Mouse (Mus musculus): Measurements from ENCODE around the gene Kcna5. TPM values are rescaled to one million over a fixed set of nuclear protein-coding genes. Genes with fewer than 3 reads are reported as not detected.
A peak's percentile ranks its signal among the peaks of the same experiment; 100 is the strongest.

Kcna5 gene
- polyA plus RNA-seq, 1 experiment from 2014 or later: 2.8 TPM

DNA sequence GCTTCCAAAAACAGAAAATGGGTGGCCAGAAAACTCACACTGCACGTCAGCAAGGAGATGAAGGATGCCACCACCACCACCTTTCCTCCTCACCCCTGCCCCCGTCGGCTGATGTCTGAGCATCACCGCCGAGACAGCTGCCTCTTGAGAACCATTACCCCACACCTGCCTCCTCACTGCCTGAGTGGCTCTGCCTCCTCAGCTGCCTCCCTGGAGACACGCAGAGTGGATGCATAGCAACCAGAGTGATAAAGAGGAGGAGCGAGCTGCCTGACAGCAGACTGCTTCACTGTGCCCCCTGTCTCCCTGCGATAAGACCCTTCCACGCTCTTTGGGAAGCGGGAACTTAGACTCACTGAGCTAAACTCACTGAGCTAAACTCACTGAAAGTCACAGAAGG is 20.5 kb downstream of the Kcna5 start:
- no peak overlapping the region for H3K27ac ChIP-seq (ENCODE audit: low read length)
- 10% methylated on average over 10 of the region's 10 CpGs for WGBS
- H3K4me1 ChIP-seq (replicated peaks; ENCODE audit: control insufficient read depth, insufficient read depth, low read length): no peaks in the 10 kb centered on the region
- no peaks in the 10 kb centered on the region for H3K36me3 ChIP-seq (ENCODE audit: control insufficient read depth, insufficient read depth, low read length)
- H3K9ac ChIP-seq (ENCODE audit: low read length): no peak overlapping the region
- H3K27me3 ChIP-seq (ENCODE audit: control insufficient read depth, insufficient read depth, low read depth, low read length): no peaks in the 10 kb centered on the region
- no peaks in the 10 kb centered on the region for H3K9me3 ChIP-seq (ENCODE audit: control insufficient read depth, low read length)
- no peak for ATAC-seq (ENCODE audit: low read depth)
- H3K4me2 ChIP-seq (ENCODE audit: low read depth, low read length): no peak overlapping the region
- H3K4me3 ChIP-seq (ENCODE audit: low read length): no peak overlapping the region

DNA sequence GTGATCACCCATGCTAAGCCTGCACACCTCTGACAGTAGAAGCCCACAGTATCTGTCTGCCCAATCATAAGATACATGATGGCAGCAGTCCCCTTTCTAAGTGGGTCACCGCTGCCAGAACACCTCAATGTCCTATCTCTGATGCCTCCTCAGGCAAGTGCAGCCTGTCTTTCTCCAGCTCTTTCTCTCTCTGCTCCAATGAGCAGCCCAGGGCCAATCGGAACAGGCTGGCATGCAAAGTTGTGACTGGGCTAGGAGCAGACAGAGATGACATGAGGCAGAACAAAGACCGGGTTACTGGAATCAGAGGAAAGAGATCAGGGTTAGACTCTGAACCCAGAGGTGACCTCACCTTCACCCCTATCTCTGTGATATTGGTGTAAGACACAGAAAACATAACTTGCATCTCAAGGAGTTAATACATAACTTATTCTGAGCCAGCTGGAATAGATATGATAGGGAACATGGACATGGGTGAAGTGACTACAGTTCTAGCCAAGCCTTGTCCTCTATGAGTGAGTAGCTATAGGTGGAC is 21.4 kb downstream of the Kcna5 start:
- ATAC-seq (ENCODE audit: low read depth): no peak
- Histone ChIP-seq H3K27me3 (ENCODE audit: control insufficient read depth, insufficient read depth, low read depth, low read length) (no peaks in the 10 kb centered on the region), H3K9me3 (ENCODE audit: control insufficient read depth, low read length) (no peaks in the 10 kb centered on the region), H3K4me1 (replicated peaks; ENCODE audit: control insufficient read depth, insufficient read depth, low read length) (no peaks in the 10 kb centered on the region), H3K36me3 (ENCODE audit: control insufficient read depth, insufficient read depth, low read length) (no peaks in the 10 kb centered on the region), H3K4me3 (ENCODE audit: low read length) (no peak overlapping the region), H3K27ac (ENCODE audit: low read length) (no peak overlapping the region), H3K4me2 (ENCODE audit: low read depth, low read length) (no peak overlapping the region), H3K9ac (ENCODE audit: low read length) (no peak overlapping the region)
- WGBS: 78% methylated on average over 3 of the region's 3 CpGs

DNA sequence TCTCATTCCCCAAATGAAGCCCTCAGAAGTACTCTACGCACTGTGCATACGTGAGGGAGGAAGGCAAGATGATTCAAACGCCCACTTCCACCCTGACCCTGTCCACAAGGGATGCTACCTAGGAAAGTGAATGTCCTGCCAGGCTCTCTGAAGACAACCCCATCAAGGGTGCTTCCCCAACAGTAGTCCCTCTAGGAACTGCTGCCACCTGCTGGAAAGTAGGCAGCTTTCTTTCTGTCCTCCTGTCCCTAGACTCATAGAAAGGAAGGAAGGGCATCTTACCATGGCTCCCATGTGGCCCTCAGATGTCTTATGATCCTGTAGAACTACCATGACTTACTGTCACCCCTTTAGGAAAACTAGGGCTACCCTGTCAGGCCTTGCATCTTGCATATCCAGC is 22.1 kb downstream of the Kcna5 start:
- no peak overlapping the region for H3K4me2 ChIP-seq (ENCODE audit: low read depth, low read length)
- WGBS: 82% methylated on average over 3 of the region's 3 CpGs
- no peak overlapping the region for H3K27ac ChIP-seq (ENCODE audit: low read length)
- no peaks in the 10 kb centered on the region for H3K4me1 ChIP-seq (replicated peaks; ENCODE audit: control insufficient read depth, insufficient read depth, low read length)
- H3K4me3 ChIP-seq (ENCODE audit: low read length): no peak overlapping the region
- no peak for ATAC-seq (ENCODE audit: low read depth)
- no peaks in the 10 kb centered on the region for H3K36me3 ChIP-seq (ENCODE audit: control insufficient read depth, insufficient read depth, low read length)
- H3K9ac ChIP-seq (ENCODE audit: low read length): no peak overlapping the region
- no peaks in the 10 kb centered on the region for H3K27me3 ChIP-seq (ENCODE audit: control insufficient read depth, insufficient read depth, low read depth, low read length)
- H3K9me3 ChIP-seq (ENCODE audit: control insufficient read depth, low read length): no peaks in the 10 kb centered on the region

DNA sequence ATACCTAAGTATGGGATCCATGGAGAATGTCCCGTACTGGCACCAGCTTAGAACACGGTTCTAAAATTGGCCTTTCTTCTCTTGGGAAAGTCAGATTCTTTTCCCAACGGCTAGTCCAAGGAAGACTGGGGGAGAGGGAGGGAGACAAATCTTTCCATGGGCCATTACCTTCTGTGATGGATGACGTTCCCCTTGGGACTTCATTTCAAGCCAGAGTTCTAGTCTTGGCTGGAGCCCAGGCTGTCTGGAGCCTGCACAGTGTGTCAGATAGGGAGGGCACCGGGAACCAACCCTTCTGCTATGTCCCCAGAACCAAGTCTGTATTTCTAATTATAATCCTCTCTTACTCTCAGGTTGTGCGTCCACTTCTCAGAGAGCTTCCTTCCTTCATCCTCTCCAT is 26.5 kb downstream of the Kcna5 start:
- ATAC-seq (ENCODE audit: low read depth): no peak
- Histone ChIP-seq H3K4me2 (ENCODE audit: low read depth, low read length) (no peak overlapping the region), H3K9ac (ENCODE audit: low read length) (no peak overlapping the region), H3K9me3 (ENCODE audit: control insufficient read depth, low read length) (no peaks in the 10 kb centered on the region), H3K27ac (ENCODE audit: low read length) (no peak overlapping the region), H3K27me3 (ENCODE audit: control insufficient read depth, insufficient read depth, low read depth, low read length) (no peaks in the 10 kb centered on the region), H3K4me3 (ENCODE audit: low read length) (no peak overlapping the region), H3K36me3 (ENCODE audit: control insufficient read depth, insufficient read depth, low read length) (no peaks in the 10 kb centered on the region), H3K4me1 (replicated peaks; ENCODE audit: control insufficient read depth, insufficient read depth, low read length) (no peaks in the 10 kb centered on the region)
- 74% methylated on average over 6 of the region's 6 CpGs for WGBS

DNA sequence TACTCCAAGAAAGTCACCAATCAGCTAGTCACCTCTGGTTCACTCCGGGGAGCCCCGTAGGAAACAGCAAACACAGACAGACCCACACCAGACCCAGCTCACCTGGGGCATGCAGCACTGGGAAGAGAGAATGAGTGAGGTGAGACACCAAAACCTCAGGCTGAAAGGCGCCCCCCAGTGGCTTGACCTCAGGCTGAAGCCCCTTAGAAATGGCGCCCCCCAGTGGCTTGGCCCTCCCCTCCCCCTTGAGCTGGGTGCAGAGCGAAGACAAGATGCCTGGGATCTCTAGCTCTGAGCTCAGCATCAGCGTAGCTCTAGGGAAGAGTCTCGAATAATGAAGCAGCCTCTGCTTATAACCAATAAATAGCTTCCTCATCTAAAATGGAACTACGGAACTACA is 31.3 kb downstream of the Kcna5 start:
- WGBS: 71% methylated on average over 8 of the region's 8 CpGs
- Histone ChIP-seq H3K4me1 (replicated peaks; ENCODE audit: control insufficient read depth, insufficient read depth, low read length) (no peaks in the 10 kb centered on the region), H3K27ac (ENCODE audit: low read length) (no peak overlapping the region), H3K9ac (ENCODE audit: low read length) (no peak overlapping the region), H3K9me3 (ENCODE audit: control insufficient read depth, low read length) (peaks cover 4% of the 10 kb centered on the region), H3K36me3 (ENCODE audit: control insufficient read depth, insufficient read depth, low read length) (no peaks in the 10 kb centered on the region), H3K4me2 (ENCODE audit: low read depth, low read length) (no peak overlapping the region), H3K4me3 (ENCODE audit: low read length) (no peak overlapping the region), H3K27me3 (ENCODE audit: control insufficient read depth, insufficient read depth, low read depth, low read length) (0 out of 2 replicates have a peak, but pooled peaks cover 2% of the 10 kb centered on the region)
- ATAC-seq (ENCODE audit: low read depth): no peak

DNA sequence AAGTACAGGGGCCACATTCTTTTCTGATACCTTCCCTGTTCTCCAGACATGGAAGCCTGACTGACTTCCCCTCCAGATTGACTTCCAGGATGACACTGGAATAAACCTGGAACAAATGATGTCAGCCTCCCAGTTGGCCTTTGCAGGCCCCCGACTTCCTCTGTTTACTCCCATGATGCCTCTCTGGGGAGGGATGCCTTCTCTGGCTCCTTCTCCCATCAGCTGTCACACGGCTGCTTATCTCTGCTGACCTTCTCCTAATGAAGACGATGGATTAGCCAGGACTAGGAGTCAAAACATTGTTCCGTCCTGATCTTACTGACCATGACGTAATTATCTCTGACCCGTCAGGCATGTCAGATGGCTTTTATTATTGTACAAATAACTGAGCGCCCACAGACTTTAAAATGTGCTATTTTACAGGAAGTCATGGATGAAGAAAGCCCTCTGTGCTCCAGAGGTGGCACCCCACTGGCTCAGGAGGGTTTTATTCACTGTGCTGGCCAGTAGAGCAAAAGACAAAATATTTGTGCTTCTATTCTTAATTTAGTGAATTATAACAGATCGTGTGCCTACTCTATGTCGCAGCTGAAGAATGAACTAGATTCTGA is 32.4 kb downstream of the Kcna5 start:
- Histone ChIP-seq H3K4me1 (replicated peaks; ENCODE audit: control insufficient read depth, insufficient read depth, low read length) (no peaks in the 10 kb centered on the region), H3K9me3 (ENCODE audit: control insufficient read depth, low read length) (peaks cover 4% of the 10 kb centered on the region), H3K27ac (ENCODE audit: low read length) (no peak overlapping the region), H3K9ac (ENCODE audit: low read length) (no peak overlapping the region), H3K4me3 (ENCODE audit: low read length) (no peak overlapping the region), H3K36me3 (ENCODE audit: control insufficient read depth, insufficient read depth, low read length) (no peaks in the 10 kb centered on the region), H3K27me3 (ENCODE audit: control insufficient read depth, insufficient read depth, low read depth, low read length) (0 out of 2 replicates have a peak, but pooled peaks cover 2% of the 10 kb centered on the region), H3K4me2 (ENCODE audit: low read depth, low read length) (no peak overlapping the region)
- 33% methylated on average over 9 of the region's 9 CpGs for WGBS
- peak; percentile 26; the same call in 1 of the 2 replicates for ATAC-seq (ENCODE audit: low read depth)

DNA sequence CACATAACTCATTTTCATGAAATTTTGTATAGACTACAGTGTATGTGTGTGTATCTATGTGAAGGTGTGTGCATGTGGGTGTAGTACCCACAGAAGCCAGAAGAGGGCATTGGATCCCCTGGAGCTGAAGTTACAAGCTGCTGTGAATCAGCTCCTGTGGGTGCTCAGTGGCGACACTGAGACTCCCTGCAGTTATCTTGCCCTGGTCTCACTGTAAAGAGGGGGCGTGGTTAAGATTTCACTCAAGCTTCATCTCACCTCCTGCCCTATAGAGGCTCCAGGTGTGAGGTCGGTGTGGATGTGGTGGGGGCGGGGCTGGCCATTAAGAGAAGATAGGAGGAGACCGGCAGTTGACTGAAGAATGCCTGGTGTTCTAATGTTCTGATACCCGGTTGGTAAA is 34.2 kb downstream of the Kcna5 start:
- peaks cover 4% of the 10 kb centered on the region for H3K9me3 ChIP-seq (ENCODE audit: control insufficient read depth, low read length)
- H3K27me3 ChIP-seq (ENCODE audit: control insufficient read depth, insufficient read depth, low read depth, low read length): 0 out of 2 replicates have a peak, but pooled peaks cover 2% of the 10 kb centered on the region
- no peak overlapping the region for H3K4me2 ChIP-seq (ENCODE audit: low read depth, low read length)
- H3K4me1 ChIP-seq (replicated peaks; ENCODE audit: control insufficient read depth, insufficient read depth, low read length): no peaks in the 10 kb centered on the region
- ATAC-seq (ENCODE audit: low read depth): no peak
- 85% methylated on average over 6 of the region's 6 CpGs for WGBS
- no peaks in the 10 kb centered on the region for H3K36me3 ChIP-seq (ENCODE audit: control insufficient read depth, insufficient read depth, low read length)
- no peak overlapping the region for H3K27ac ChIP-seq (ENCODE audit: low read length)
- H3K4me3 ChIP-seq (ENCODE audit: low read length): no peak overlapping the region
- no peak overlapping the region for H3K9ac ChIP-seq (ENCODE audit: low read length)

DNA sequence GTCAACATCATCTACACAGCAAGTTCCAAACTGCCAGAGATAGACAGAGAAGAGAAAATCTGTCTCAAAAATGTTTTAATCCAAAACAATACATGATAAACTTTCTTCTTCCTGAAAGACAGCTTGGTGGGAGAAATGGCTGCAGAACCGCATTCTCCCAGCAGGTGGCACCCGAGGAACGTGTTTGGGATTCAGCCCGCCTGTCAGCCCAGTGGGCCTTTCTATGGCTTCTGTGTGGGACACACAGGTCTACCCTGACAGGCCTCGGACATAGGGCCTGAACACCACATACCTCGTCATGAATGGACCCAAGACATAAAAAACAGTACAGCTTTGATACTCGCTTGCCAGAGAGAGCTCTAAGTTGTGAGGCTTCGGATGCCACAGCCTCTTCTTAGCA is 35.1 kb downstream of the Kcna5 start:
- Histone ChIP-seq H3K27ac (ENCODE audit: low read length) (no peak overlapping the region), H3K36me3 (ENCODE audit: control insufficient read depth, insufficient read depth, low read length) (no peaks in the 10 kb centered on the region), H3K4me1 (replicated peaks; ENCODE audit: control insufficient read depth, insufficient read depth, low read length) (no peaks in the 10 kb centered on the region), H3K4me2 (ENCODE audit: low read depth, low read length) (no peak overlapping the region), H3K9me3 (ENCODE audit: control insufficient read depth, low read length) (peaks cover 4% of the 10 kb centered on the region), H3K9ac (ENCODE audit: low read length) (no peak overlapping the region), H3K27me3 (ENCODE audit: control insufficient read depth, insufficient read depth, low read depth, low read length) (0 out of 2 replicates have a peak, but pooled peaks cover 2% of the 10 kb centered on the region), H3K4me3 (ENCODE audit: low read length) (no peak overlapping the region)
- WGBS: 17% methylated on average over 8 of the region's 8 CpGs
- 0 out of 2 replicates have a peak, but pooled peaks have one; percentile 49 for ATAC-seq (ENCODE audit: low read depth)

DNA sequence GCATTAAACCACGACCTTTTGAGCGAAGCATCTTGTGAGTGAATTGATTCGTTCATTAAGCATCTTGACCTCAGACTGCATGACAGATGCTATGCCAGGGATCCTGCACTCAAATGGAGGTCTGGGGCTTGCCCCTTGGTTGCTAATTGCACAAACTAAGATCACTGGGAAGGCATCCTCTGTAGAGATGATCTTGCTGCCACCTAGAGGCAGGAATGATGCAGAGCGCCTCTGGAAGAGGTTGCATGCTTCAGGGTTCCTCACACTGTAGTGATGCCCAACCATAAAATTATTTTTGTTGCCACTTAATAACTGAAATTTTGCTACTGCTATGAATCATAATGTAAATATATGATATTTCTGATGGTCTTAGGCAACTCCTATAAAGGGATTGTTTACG is 37.3 kb downstream of the Kcna5 start:
- Histone ChIP-seq H3K27ac (ENCODE audit: low read length) (no peak overlapping the region), H3K4me3 (ENCODE audit: low read length) (no peak overlapping the region), H3K4me2 (ENCODE audit: low read depth, low read length) (no peak overlapping the region), H3K9ac (ENCODE audit: low read length) (no peak overlapping the region), H3K4me1 (replicated peaks; ENCODE audit: control insufficient read depth, insufficient read depth, low read length) (no peaks in the 10 kb centered on the region), H3K36me3 (ENCODE audit: control insufficient read depth, insufficient read depth, low read length) (no peaks in the 10 kb centered on the region), H3K27me3 (ENCODE audit: control insufficient read depth, insufficient read depth, low read depth, low read length) (0 out of 2 replicates have a peak, but pooled peaks cover 2% of the 10 kb centered on the region), H3K9me3 (ENCODE audit: control insufficient read depth, low read length) (peaks cover 4% of the 10 kb centered on the region)
- 0 out of 2 replicates have a peak, but pooled peaks have one; percentile 31 for ATAC-seq (ENCODE audit: low read depth)
- 43% methylated on average over 5 of the region's 5 CpGs for WGBS

Measured in lung, embryonic 16.5 days (tissue).